Mouse (Mus musculus): ENCODE data around the gene Bnip1.

Bnip1 gene

GRCm38 (mm10) chr17:26839718-26840438, 59.0 kb downstream of the Bnip1 start:
- no peak for DNase-seq (ENCODE audit: low spot score)

- DNase-seq (ENCODE audit: low spot score) = no peak
Observed at GRCm38 (mm10) chr17:26840439-26840780, 59.5 kb downstream of the Bnip1 start.

- DNase-seq (ENCODE audit: low spot score) = no peak
Observed at GRCm38 (mm10) chr17:26840922-26841731, 60.3 kb downstream of the Bnip1 start.

- DNase-seq (ENCODE audit: low spot score) = no peak
Observed at GRCm38 (mm10) chr17:26841981-26842380, 61.1 kb downstream of the Bnip1 start.

All from ovary, adult 18-20 months (tissue).